Mouse (Mus musculus): ENCODE measurements around the gene Agap1.

GRCm38 (mm10) chr1:89439351-89439750 lies 15.3 kb upstream of the Agap1 start:
- TF ChIP-seq POLR2A (IDR thresholded peaks at IDR 0.05; ENCODE audit: borderline replicate concordance, extremely low read depth, insufficient read depth, insufficient read length, poor library complexity, severe bottlenecking) (no peak), CTCF (IDR thresholded peaks at IDR 0.05; ENCODE audit: borderline replicate concordance, extremely low read depth, insufficient read depth, insufficient read length) (no peak)

Measured in brain, embryonic 14.5 days (tissue).